Mouse (Mus musculus): ENCODE results near the gene P2rx3. TPM values are rescaled to one million over a fixed set of nuclear protein-coding genes. Genes with fewer than 3 reads are reported as not detected.

The P2rx3 gene
- total RNA-seq, 1 experiment from 2014 or later, result not detected

- ATAC-seq (replicated peaks in 1 of 2; ENCODE audit: insufficient read depth in 1 of 2, low FRiP score in 2 of 2, low TSS enrichment in 1 of 2, low read depth in 1 of 2, poor library complexity in 2 of 2, severe bottlenecking in 2 of 2), result no peak
Measured at GRCm38 (mm10) chr2:85009212-85009611, 28.1 kb downstream of the P2rx3 start.

- ATAC-seq (replicated peaks in 1 of 2; ENCODE audit: insufficient read depth in 1 of 2, low FRiP score in 2 of 2, low TSS enrichment in 1 of 2, low read depth in 1 of 2, poor library complexity in 2 of 2, severe bottlenecking in 2 of 2), result peak; percentile 57 to 59; a peak in 2 of 4 replicates
Measured at GRCm38 (mm10) chr2:85007729-85008128, 29.5 kb downstream of the P2rx3 start.

GRCm38 (mm10) chr2:85006600-85006999, 30.7 kb downstream of the P2rx3 start:
- no peak for ATAC-seq (replicated peaks in 1 of 2; ENCODE audit: insufficient read depth in 1 of 2, low FRiP score in 2 of 2, low TSS enrichment in 1 of 2, low read depth in 1 of 2, poor library complexity in 2 of 2, severe bottlenecking in 2 of 2)

GRCm38 (mm10) chr2:85004341-85004740, 32.9 kb downstream of the P2rx3 start:
- no peak for ATAC-seq (replicated peaks in 1 of 2; ENCODE audit: insufficient read depth in 1 of 2, low FRiP score in 2 of 2, low TSS enrichment in 1 of 2, low read depth in 1 of 2, poor library complexity in 2 of 2, severe bottlenecking in 2 of 2)

- no peak for ATAC-seq (replicated peaks in 1 of 2; ENCODE audit: insufficient read depth in 1 of 2, low FRiP score in 2 of 2, low TSS enrichment in 1 of 2, low read depth in 1 of 2, poor library complexity in 2 of 2, severe bottlenecking in 2 of 2)
Measured at GRCm38 (mm10) chr2:85002575-85002974, 34.7 kb downstream of the P2rx3 start.

GRCm38 (mm10) chr2:85001497-85001896, 35.8 kb downstream of the P2rx3 start:
- no peak for ATAC-seq (replicated peaks in 1 of 2; ENCODE audit: insufficient read depth in 1 of 2, low FRiP score in 2 of 2, low TSS enrichment in 1 of 2, low read depth in 1 of 2, poor library complexity in 2 of 2, severe bottlenecking in 2 of 2)

GRCm38 (mm10) chr2:84999486-85000181, 37.6 kb downstream of the P2rx3 start:
- peak; percentile 18 to 74; a peak in 3 of 4 replicates for ATAC-seq (replicated peaks in 1 of 2; ENCODE audit: insufficient read depth in 1 of 2, low FRiP score in 2 of 2, low TSS enrichment in 1 of 2, low read depth in 1 of 2, poor library complexity in 2 of 2, severe bottlenecking in 2 of 2)

- ATAC-seq (replicated peaks in 1 of 2; ENCODE audit: insufficient read depth in 1 of 2, low FRiP score in 2 of 2, low TSS enrichment in 1 of 2, low read depth in 1 of 2, poor library complexity in 2 of 2, severe bottlenecking in 2 of 2), result no peak
Measured at GRCm38 (mm10) chr2:84996376-84996775, 40.9 kb downstream of the P2rx3 start.

- ATAC-seq (replicated peaks in 1 of 2; ENCODE audit: insufficient read depth in 1 of 2, low FRiP score in 2 of 2, low TSS enrichment in 1 of 2, low read depth in 1 of 2, poor library complexity in 2 of 2, severe bottlenecking in 2 of 2), result peak; percentile 94 to 99
Measured at GRCm38 (mm10) chr2:84987930-84988329, 49.3 kb downstream of the P2rx3 start, which contains the start of gene Prg3. Gene Prg3 (plus strand): TSS chr2:84988215.

- ATAC-seq (replicated peaks in 1 of 2; ENCODE audit: insufficient read depth in 1 of 2, low FRiP score in 2 of 2, low TSS enrichment in 1 of 2, low read depth in 1 of 2, poor library complexity in 2 of 2, severe bottlenecking in 2 of 2), result peak; percentile 37 to 45; a peak in 3 of 4 replicates
Measured at GRCm38 (mm10) chr2:84980188-84980587, 57.1 kb downstream of the P2rx3 start, which contains the start of gene Prg2. Gene Prg2 (plus strand): TSS chr2:84980461.

- ATAC-seq (replicated peaks in 1 of 2; ENCODE audit: insufficient read depth in 1 of 2, low FRiP score in 2 of 2, low TSS enrichment in 1 of 2, low read depth in 1 of 2, poor library complexity in 2 of 2, severe bottlenecking in 2 of 2), result no peak
Measured at GRCm38 (mm10) chr2:84975580-84975979, 61.7 kb downstream of the P2rx3 start.

GRCm38 (mm10) chr2:84967318-84967991, 69.8 kb downstream of the P2rx3 start:
- peak; percentile 89 to 91 for ATAC-seq (replicated peaks in 1 of 2; ENCODE audit: insufficient read depth in 1 of 2, low FRiP score in 2 of 2, low TSS enrichment in 1 of 2, low read depth in 1 of 2, poor library complexity in 2 of 2, severe bottlenecking in 2 of 2)

- no peak for ATAC-seq (replicated peaks in 1 of 2; ENCODE audit: insufficient read depth in 1 of 2, low FRiP score in 2 of 2, low TSS enrichment in 1 of 2, low read depth in 1 of 2, poor library complexity in 2 of 2, severe bottlenecking in 2 of 2)
Measured at GRCm38 (mm10) chr2:84964111-84964801, 73.0 kb downstream of the P2rx3 start.

GRCm38 (mm10) chr2:84962906-84963507, 74.3 kb downstream of the P2rx3 start:
- ATAC-seq (replicated peaks in 1 of 2; ENCODE audit: insufficient read depth in 1 of 2, low FRiP score in 2 of 2, low TSS enrichment in 1 of 2, low read depth in 1 of 2, poor library complexity in 2 of 2, severe bottlenecking in 2 of 2), result no peak

GRCm38 (mm10) chr2:84961901-84962300, 75.4 kb downstream of the P2rx3 start:
- ATAC-seq (replicated peaks in 1 of 2; ENCODE audit: insufficient read depth in 1 of 2, low FRiP score in 2 of 2, low TSS enrichment in 1 of 2, low read depth in 1 of 2, poor library complexity in 2 of 2, severe bottlenecking in 2 of 2), result no peak

- peak; percentile 30 to 33; a peak in 3 of 4 replicates for ATAC-seq (replicated peaks in 1 of 2; ENCODE audit: insufficient read depth in 1 of 2, low FRiP score in 2 of 2, low TSS enrichment in 1 of 2, low read depth in 1 of 2, poor library complexity in 2 of 2, severe bottlenecking in 2 of 2)
Measured at GRCm38 (mm10) chr2:84961300-84961699, 76.0 kb downstream of the P2rx3 start.

- no peak for ATAC-seq (replicated peaks in 1 of 2; ENCODE audit: insufficient read depth in 1 of 2, low FRiP score in 2 of 2, low TSS enrichment in 1 of 2, low read depth in 1 of 2, poor library complexity in 2 of 2, severe bottlenecking in 2 of 2)
Measured at GRCm38 (mm10) chr2:84958588-84959264, 78.5 kb downstream of the P2rx3 start.

All from hematopoietic stem cell, adult 5-6 weeks (primary cell).